Mouse (Mus musculus) intestine, embryonic 14.5 days (tissue): ENCODE measurements around the gene Serinc5. TPM values are rescaled to one million over a fixed set of nuclear protein-coding genes. Genes with fewer than 3 reads are reported as not detected.
"Not testable (repeated sequence)": the region's sequence is repeated elsewhere in the genome, so short reads cannot be mapped to it uniquely, and the experiment has no call there.

Experiments used
- ATAC-seq: fragments of 200-750 bp; cut with Nextera tagmentation; replicated peaks from 2 replicates; pipeline ENCODE4 v1.8.0; 2017; ENCODE audit warnings: low read depth, moderate number of reproducible peaks, moderate TSS enrichment, moderate library complexity; ENCODE audit not compliant: low FRiP score, low TSS enrichment
- DNase-seq: peaks from one replicate; pipeline ENCODE4 v3.0.0-alpha.2; 2018; ENCODE audit warnings: low spot score
- H3K27ac ChIP-seq: fragments of 300-500 bp; sonication (generic); 2 replicates; pipeline ENCODE4 v1.5.1; 2014; ENCODE audit warnings: low read depth, mild to moderate bottlenecking, control low read depth
- H3K27me3 ChIP-seq: fragments of 300-500 bp; sonication (generic); replicated peaks from 2 replicates; pipeline ENCODE4 v1.6.1; 2014; ENCODE audit warnings: low read length, control low read depth; ENCODE audit not compliant: control insufficient read depth, insufficient read depth
- H3K36me3 ChIP-seq: fragments of 300-500 bp; sonication (generic); 2 replicates; pipeline ENCODE4 v1.6.1; 2014; ENCODE audit warnings: low read length, control low read depth; ENCODE audit not compliant: control insufficient read depth, insufficient read depth
- H3K4me1 ChIP-seq: fragments of 300-500 bp; sonication (generic); replicated peaks from 2 replicates; pipeline ENCODE4 v1.6.1; 2014; ENCODE audit warnings: low read length, control low read depth, mixed read lengths; ENCODE audit not compliant: control insufficient read depth, insufficient read depth
- H3K4me2 ChIP-seq: fragments of 300-500 bp; sonication (generic); 2 replicates; pipeline ENCODE4 v1.6.1; 2014; ENCODE audit warnings: low read length
- H3K4me3 ChIP-seq: fragments of 300-500 bp; sonication (generic); 2 replicates; pipeline ENCODE4 v1.5.1; 2014; ENCODE audit warnings: low read depth, low read length, control low read depth, mixed read lengths
- H3K9ac ChIP-seq: fragments of 300-500 bp; sonication (generic); 2 replicates; pipeline ENCODE4 v1.6.1; 2014; ENCODE audit warnings: mild to moderate bottlenecking, low read length
- H3K9me3 ChIP-seq: fragments of 300-500 bp; sonication (generic); 2 replicates; pipeline ENCODE4 v1.6.1; 2016; ENCODE audit warnings: low read length, control low read depth; ENCODE audit not compliant: control insufficient read depth
- WGBS: fragments of 180-500 bp; shearing (Covaris S2); extraction: QIAGEN DNeasy Blood & Tissue Kit; methylation state at CpG from one replicate; pipeline ENCODE4 v1.1.7; 2014; 5-methylcytosine and 5-hydroxymethylcytosine counted together
- polyA plus RNA-seq: library from polyadenylated mRNA; unstranded; fragments of >200 nt; fragmentation: Nextera tagmentation; extraction: Ambion mirVana; gene quantifications from 2 replicates; pipeline ENCODE4 v1.2.1, GENCODE M21; 2014

Serinc5 gene
- polyA plus RNA-seq, 1 experiment from 2014 or later, result 24.9 TPM

DNA sequence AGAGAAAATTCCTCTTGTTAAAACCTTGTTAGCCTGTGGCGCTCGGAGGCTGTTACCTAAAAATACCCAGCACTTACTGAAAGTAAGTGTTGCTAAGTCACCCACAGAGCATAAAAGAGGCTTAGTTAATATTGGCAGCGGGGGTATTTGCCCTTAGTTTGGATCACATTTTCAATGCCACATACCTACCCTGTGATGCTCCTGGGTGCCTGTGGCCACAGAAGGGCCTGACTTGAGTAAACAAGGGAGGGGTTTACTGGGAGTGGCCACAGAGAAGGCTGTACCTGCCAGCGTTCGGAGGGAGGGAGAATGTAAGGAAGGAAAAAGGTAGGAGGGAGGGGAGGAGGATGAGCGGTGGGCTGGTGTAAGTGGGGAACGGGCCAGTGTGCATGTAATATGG is 68.8 kb downstream of the Serinc5 start:
- H3K9me3 ChIP-seq, result no peaks in the 10 kb centered on the region
- no peak overlapping the region for H3K9ac ChIP-seq
- H3K27me3 ChIP-seq, result no peaks in the 10 kb centered on the region
- ATAC-seq, result no peak
- H3K4me3 ChIP-seq, result no peak overlapping the region
- WGBS, result 66% methylated on average over 7 of the region's 7 CpGs
- DNase-seq, result no peak
- H3K4me2 ChIP-seq, result no peak overlapping the region
- peaks cover 38% of the 10 kb centered on the region for H3K4me1 ChIP-seq
- no peaks in the 10 kb centered on the region for H3K36me3 ChIP-seq
- H3K27ac ChIP-seq, result no peak overlapping the region

DNA sequence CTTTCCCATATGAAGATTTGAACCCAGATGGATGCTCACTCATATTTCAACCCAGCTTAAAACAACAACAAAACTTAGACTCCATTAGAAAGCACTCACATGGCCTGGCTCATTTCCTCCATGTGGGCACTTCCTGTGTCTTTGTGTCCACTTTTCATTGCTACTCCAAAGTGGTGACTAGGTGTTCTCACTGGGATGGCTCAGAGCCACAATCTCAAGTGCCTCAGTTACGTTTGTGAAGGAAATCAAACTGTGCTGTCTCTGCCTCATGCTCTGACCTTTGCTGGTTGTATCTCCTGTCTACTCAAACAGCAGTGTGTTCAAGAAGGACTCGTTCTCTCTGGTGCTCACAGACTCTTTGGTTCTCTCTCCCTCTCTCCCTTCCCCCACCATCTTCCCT is 70.7 kb downstream of the Serinc5 start:
- DNase-seq (no peak), ATAC-seq (no peak)
- H3K9me3 ChIP-seq, result no peaks in the 10 kb centered on the region
- H3K4me3 ChIP-seq, result no peak overlapping the region
- H3K4me2 ChIP-seq, result no peak overlapping the region
- 80% methylated on average over 2 of the region's 2 CpGs for WGBS
- peaks cover 20% of the 10 kb centered on the region for H3K4me1 ChIP-seq
- no peak overlapping the region for H3K27ac ChIP-seq
- no peak overlapping the region for H3K9ac ChIP-seq
- H3K36me3 ChIP-seq, result peaks cover 9% of the 10 kb centered on the region
- no peaks in the 10 kb centered on the region for H3K27me3 ChIP-seq

DNA sequence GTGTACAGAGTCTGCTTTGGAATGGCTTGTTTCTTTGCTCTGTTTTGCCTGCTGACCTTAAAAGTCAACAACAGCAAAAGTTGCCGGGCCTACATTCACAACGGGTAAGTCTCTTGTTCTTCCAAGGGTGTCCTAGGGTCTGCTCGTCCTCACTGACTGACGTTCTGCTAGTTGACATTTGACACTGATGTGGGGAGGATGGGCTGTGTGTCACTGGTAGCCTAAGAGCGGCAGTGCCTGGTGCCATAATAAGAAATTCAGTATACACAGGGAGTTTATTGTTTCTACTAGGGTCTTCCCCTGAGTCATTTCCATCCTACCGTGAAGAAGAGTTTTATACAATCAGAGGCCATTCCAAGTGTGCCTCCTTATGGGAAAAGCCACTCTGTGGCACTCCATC is 71.9 kb downstream of the Serinc5 start:
- DNase-seq (no peak), ATAC-seq (no peak)
- no peaks in the 10 kb centered on the region for H3K27me3 ChIP-seq
- H3K4me1 ChIP-seq, result peaks cover 20% of the 10 kb centered on the region
- no peak overlapping the region for H3K4me3 ChIP-seq
- no peak overlapping the region for H3K27ac ChIP-seq
- H3K36me3 ChIP-seq, result peaks cover 19% of the 10 kb centered on the region
- WGBS, result 52% methylated on average over 6 of the region's 6 CpGs
- H3K9me3 ChIP-seq, result no peaks in the 10 kb centered on the region
- no peak overlapping the region for H3K9ac ChIP-seq
- H3K4me2 ChIP-seq, result no peak overlapping the region

GRCm38 (mm10) chr13:92683464-92683863 is 72.6 kb downstream of the Serinc5 start:
- no peaks in the 10 kb centered on the region for H3K9me3 ChIP-seq
- H3K4me3 ChIP-seq, result no peak overlapping the region
- ATAC-seq (no peak), DNase-seq (no peak)
- WGBS, result 59% methylated on average over 4 of the region's 4 CpGs
- H3K36me3 ChIP-seq, result peaks cover 25% of the 10 kb centered on the region
- H3K4me1 ChIP-seq, result peaks cover 17% of the 10 kb centered on the region
- no peak overlapping the region for H3K9ac ChIP-seq
- no peaks in the 10 kb centered on the region for H3K27me3 ChIP-seq
- no peak overlapping the region for H3K27ac ChIP-seq
- no peak overlapping the region for H3K4me2 ChIP-seq

- Histone ChIP-seq H3K4me1 (peaks cover 8% of the 10 kb centered on the region; the same call in 1 of the 2 replicates), H3K4me3 (no peak overlapping the region), H3K4me2 (no peak overlapping the region), H3K27ac (no peak overlapping the region), H3K36me3 (peaks cover 33% of the 10 kb centered on the region), H3K9ac (no peak overlapping the region), H3K9me3 (no peaks in the 10 kb centered on the region), H3K27me3 (no peaks in the 10 kb centered on the region)
- WGBS, result 62% methylated on average over 4 of the region's 4 CpGs
- DNase-seq (no peak), ATAC-seq (no peak)
These were observed 73.4 kb downstream of the Serinc5 start for GRCm38 (mm10) chr13:92684310-92684709.

DNA sequence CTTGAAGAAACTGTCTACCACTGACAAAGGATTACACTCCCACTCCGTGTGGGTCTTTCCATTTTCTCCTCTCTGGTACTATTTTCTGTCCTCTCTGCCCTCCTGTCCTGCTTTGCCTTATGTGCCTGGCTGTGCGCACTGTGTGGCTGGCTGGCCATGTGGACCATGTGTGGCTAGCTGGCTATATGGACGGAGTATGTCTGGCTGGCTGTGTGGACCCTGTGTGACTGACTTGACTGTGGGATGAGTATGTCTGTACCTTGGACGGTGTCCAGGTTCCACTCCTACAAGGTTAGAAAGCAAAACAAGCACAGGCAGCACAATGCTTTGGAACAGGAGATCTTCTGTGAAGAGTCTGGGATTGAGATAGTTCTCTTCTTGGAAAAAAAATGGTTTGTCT is 74.4 kb downstream of the Serinc5 start:
- Histone ChIP-seq H3K36me3 (peaks cover 37% of the 10 kb centered on the region), H3K4me2 (no peak overlapping the region), H3K4me1 (0 out of 2 replicates have a peak, but pooled peaks cover 6% of the 10 kb centered on the region), H3K4me3 (no peak overlapping the region), H3K27ac (no peak overlapping the region), H3K27me3 (no peaks in the 10 kb centered on the region), H3K9me3 (no peaks in the 10 kb centered on the region), H3K9ac (no peak overlapping the region)
- ATAC-seq (no peak), DNase-seq (no peak)
- WGBS, result 95% methylated on average over 4 of the region's 4 CpGs

GRCm38 (mm10) chr13:92687151-92687550 is 76.3 kb downstream of the Serinc5 start:
- not testable (repeated sequence) for H3K4me1 ChIP-seq, H3K9me3 ChIP-seq, ATAC-seq, DNase-seq, H3K9ac ChIP-seq, H3K27me3 ChIP-seq, H3K27ac ChIP-seq, H3K4me2 ChIP-seq, H3K4me3 ChIP-seq
- peaks cover 43% of the 10 kb centered on the region for H3K36me3 ChIP-seq
- 71% methylated on average over 1 of the region's 1 CpGs for WGBS

DNA sequence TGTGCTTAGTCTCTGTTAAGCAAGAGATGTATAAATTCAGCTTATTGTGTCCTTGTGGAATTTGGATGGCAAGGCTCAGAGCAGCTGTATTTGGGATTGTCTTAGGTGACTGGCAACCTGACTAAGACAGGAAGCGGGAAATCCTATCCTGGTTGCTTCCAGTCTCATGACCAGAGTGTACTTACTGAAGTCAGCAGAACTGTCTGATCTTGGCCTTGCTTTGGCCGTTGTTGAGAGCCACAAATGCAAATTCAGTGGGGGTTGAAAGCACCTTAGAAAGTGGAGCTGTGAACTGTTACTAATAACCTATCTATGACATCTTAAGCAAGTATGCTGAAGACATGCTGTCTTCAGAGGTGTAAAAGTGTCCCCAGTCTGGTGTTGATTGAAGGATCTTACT is 78.2 kb downstream of the Serinc5 start:
- H3K27me3 ChIP-seq, result no peaks in the 10 kb centered on the region
- no peak for DNase-seq
- H3K4me1 ChIP-seq, result 0 out of 2 replicates have a peak, but pooled peaks cover 3% of the 10 kb centered on the region
- H3K27ac ChIP-seq, result no peak overlapping the region
- H3K4me2 ChIP-seq, result no peak overlapping the region
- H3K9me3 ChIP-seq, result no peaks in the 10 kb centered on the region
- peaks cover 43% of the 10 kb centered on the region for H3K36me3 ChIP-seq
- WGBS, result 93% methylated on average over 2 of the region's 2 CpGs
- no peak overlapping the region for H3K4me3 ChIP-seq
- H3K9ac ChIP-seq, result no peak overlapping the region
- no peak for ATAC-seq

- peak; percentile 53 for DNase-seq
- H3K27ac ChIP-seq, result peak overlapping the region; percentile 60
- 30% methylated on average over 10 of the region's 10 CpGs for WGBS
These were observed 83.1 kb downstream of the Serinc5 start for GRCm38 (mm10) chr13:92693866-92694550.

More at GRCm38 (mm10) chr13:92693866-92694550, 83.1 kb downstream of the Serinc5 start:
- Histone ChIP-seq H3K9me3 (no peaks in the 10 kb centered on the region), H3K27me3 (no peaks in the 10 kb centered on the region), H3K9ac (no peak overlapping the region), H3K4me2 (no peak overlapping the region), H3K36me3 (peaks cover 12% of the 10 kb centered on the region), H3K4me1 (peaks cover 16% of the 10 kb centered on the region), H3K4me3 (no peak overlapping the region)
- ATAC-seq, result peak; percentile 59; the same call in 1 of the 2 replicates
